Mouse (Mus musculus) NIH3T3 (cell line): ENCODE data around the gene Abr.
A peak's percentile ranks its signal among the peaks of the same experiment; 100 is the strongest.

Experiments
- DNase-seq: peaks from one replicate; pipeline ENCODE4 v3.0.0-alpha.2; 2012; ENCODE audit warnings: low read depth

Gene Abr

DNA sequence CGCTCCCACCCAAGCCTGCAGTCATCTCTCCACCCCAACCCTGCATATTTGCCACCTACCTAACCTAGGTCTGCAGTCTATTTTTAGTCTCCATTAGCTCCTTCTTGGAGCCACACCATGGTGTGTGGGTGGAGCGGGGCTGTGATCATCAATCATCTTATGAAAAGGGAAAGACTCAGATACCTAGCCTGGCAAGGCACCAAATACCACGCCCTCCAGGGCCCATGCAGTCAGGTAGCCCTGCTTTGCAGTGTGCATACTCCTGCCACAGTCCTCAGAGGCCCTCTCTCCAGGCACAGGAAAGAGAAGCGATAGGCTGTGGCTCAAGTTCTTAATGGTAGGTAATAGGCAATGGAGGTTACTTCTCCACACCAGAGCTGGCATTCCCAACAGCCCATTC, 128.9 kb downstream of the Abr start:
- DNase-seq: no peak

DNA sequence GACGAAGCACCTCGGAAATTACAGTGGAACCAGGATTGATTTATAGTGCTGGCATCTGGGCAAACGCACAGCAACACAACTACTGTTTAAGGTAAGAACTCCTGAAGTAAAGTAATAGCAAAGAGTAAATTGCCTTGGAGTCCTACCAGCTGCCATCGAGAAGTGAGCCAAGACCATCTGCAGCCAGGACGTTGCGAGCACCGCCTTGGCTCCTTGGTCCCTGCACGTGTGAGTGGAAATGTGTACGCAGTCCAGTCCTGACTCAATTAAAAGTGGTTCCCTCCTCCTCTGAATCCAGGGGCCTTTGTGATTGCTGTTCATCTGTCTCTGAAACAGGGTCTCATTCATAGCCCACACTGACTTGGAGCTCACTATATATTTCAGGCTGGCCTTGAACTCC, 130.3 kb downstream of the Abr start:
- no peak for DNase-seq

DNA sequence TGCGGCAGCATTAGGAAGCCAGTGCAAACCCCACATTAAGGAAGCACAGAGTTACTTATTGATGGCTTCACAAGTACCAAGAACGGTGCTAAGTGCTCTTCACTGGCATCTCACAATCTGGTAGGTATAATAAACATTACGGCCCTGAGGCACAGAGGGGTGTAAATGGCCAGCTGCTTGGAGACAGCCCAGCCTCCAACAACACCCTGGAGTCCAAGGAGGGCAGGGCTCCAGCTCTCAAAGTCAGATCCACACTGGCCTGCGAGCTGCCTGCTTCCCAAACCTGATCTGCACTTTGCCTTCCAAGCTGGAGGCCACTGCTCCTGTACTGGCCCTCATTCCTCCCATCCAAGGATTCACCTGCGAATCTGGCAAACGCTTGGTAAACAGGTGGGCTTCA, 132.7 kb downstream of the Abr start:
- no peak for DNase-seq

DNA sequence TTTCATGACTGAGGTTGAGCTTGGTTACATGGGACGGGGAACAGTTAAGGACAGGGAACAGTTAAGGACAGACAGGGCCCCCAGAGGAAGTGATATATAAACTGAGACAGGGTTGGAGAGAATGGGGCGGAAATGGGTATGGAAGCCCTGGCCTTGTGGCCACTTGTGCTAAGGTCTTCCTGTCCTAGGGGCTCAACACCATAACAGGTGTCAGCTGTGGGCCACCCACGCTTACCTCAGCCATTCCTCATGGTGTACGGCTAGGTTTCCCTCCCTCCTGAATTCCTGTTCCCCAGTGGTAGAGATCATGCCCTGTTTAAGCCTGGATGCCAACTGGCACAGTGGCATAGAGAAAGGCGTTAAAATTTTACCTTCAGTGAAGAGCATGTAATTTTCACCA, 135.1 kb downstream of the Abr start:
- DNase-seq: no peak

DNA sequence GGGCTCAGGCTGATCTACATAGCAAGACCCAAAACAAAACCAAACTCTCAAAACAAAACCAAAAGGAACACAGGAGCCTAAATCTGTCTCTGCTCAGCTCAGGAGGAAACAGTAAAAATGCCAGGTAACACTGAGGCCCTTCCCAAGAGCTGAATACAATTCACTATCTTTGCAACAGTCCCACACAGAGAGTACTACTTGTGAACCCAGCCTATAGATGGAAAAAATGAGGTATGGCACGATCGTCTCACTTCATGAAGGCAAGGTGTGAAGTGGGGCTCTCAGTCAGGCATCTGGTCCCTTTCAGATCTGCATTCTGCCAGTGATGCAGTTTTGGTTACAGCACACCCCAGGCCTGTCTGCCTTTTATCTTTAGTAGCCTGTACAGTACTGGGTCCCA, 138.1 kb downstream of the Abr start:
- no peak for DNase-seq

DNA sequence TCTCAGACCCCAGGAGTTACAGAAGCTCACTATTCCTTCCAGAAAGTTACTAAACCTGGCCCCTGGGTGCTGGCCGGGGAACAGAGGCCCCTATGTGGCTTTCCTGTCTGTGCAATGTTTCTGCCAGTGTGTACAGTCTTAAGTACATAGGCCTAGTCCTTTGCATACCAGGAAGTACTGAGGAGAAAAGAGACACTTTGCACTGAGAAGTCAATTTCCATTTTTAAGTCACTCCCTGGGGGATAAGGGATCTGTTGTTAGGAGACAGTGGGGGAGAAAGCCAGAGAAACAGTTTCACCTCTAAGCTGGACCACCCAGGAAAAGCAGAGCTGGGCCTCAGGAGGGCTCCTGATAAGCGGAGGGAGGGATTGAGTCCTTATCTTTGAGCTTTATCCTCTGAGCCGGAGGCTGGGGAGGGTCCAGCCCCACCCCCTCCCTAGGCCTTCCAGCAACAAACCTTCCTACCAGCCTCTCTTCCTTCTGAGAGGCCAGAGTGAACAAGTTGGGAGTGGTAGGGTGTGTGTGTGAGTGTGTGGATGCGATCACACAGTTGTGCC, 138.9 kb downstream of the Abr start:
- DNase-seq: no peak

DNA sequence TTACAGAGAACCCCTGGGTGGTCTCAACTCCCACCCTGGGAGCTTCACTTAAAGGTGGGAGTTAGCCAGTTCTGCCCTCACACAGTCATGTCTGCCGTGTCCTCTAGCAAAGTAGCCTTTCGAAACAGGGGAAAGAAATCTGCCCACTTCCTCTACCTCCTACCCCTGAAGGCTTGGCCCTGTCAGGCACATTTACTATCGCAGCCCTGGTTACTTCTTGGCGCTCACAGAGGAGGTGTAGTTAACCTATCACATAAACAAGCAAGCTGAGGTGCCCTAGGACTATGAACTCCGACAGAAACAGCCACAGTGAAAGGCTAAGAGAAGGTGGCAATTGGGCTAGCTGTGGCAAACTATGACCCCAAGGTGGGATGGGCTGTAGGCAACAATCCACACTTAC, 139.4 kb downstream of the Abr start:
- no peak for DNase-seq

DNA sequence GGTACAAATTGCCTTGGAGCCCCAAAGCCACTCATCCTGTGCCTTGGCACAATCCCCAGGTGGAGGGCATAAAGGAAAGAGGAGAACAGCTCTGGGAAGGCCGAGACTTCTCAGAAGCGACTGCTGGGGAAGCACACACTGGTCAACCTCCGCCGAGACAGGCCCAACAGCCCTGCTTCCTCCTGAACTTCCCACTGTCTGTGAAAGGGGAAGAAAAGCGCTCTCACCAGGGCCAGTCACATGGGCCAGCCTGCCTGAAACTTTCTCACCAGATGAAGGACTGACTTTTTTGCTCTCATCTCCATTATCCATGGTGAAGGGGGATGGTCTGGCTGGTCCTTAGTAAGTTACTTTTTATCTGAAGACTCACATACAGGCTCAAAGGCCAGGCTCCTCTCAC, 139.9 kb downstream of the Abr start:
- no peak for DNase-seq

DNA sequence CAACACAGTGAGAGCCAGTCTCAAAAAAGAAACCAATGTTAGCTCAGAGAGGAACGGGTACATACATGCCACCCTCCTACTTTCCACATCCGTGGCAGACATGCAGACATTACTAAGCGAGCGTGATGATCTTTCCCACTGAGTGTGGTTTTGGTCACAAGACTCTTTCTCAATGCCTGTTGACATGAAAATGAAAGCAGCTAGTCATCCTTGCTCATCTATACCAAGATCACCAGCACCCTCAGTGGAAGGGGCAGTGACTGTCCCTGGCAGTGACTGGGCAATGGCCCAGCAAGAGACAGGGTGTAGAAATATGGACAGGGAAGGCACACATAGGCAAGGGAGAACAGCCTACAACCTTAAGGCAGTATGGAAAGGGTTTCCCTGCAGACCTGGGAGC, 142.4 kb downstream of the Abr start:
- peak; percentile 67 for DNase-seq

DNA sequence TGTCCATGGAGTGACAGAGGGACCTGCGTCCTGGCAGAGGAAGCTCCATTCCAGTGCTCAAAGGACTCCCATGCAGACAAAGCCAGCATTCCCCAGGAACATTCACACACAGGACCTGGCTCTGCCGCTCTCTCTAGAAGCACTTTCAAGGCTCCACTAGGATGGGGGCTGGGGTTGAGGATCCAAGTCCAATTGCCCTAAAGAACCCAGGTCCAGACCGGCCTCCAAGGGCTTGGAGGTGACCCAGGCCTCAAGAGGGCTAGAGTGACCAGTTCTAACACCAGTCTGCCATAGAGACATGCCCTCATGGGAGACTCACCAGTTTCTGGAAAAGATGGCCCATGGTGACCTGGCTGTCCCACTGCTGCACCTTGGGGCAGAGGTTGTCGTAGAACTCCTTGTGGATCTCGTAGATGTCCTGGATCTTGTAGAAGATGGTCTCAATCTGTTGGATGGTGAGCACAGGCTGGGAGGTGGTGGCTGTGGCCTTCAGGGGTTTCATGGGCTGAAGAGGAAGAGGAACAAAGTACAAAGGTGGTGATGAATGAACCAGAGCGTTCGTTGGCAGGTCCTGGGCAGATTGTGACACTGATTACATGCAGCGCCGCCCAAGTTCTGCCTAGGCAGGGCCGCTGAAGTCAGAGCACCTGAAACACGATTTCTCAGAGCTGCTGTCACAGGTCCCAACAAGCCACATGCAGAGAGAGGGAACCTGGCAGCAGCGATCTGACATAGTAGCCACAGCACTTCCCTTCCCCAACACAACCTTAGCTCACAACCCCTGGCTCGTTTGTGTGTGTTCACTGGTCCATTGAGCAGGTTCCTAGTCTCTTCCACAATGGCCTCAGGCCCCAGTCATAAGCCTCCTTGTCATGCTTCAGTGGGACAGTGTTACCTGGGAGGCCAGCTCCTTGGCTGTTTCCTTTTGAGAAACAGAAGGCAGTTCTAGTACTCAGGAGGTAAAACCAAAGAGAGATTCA, 143.1 kb downstream of the Abr start:
- DNase-seq: no peak

DNA sequence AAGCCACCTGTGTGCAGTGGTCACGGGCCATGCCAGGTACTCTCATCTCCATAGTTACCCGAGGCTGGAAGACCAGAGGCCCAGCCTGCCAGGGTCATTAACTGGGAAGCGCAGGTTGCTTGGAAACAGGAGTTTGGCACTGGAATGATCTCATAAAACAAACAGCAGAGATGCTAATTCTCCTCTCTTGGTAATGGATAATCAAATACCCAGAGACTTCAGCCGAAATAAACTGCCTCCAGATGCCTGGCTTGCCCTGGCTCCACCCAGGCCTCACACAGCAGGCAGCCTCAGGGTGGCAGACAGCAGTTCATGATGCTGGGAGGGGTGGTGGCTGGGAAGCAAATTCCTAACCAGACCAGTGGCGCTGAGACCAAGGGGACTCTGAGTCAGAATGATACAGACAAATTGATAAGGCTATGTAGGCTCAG, 145.0 kb downstream of the Abr start:
- peak; percentile 57 for DNase-seq

DNA sequence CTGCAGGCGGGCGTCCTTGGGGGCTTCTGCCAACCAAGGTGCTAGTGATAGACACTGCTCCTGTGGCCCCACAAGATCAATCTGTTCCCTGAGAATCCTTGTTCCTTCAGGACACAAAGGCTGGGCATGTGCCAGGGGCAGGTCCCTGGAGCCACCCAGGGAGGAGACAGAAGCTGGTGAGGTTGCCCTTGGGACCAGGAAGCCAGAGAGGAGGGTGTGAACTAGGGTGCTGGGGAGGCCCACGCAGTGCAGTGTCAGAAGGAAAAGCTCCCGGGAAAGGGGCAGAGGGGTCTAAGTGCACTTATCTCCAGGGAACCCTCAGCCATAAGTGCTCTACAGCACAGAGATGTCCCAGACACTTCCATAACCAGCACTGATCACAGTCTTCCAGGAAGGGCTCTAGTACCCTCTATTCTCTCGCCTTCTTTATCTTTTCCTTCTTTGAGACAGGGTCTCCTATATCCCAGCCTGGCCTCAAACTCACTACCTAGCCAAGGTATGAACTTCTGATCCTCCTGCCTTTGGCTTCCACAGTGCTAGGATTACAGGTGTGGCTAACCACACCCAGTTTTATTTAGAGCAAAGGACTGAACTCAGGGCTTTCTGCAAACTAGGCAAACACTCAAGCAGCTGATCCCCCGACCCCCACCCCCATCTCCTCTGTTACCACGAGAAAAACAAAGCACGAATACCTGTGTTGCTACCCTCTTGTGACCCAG, 145.6 kb downstream of the Abr start:
- DNase-seq: no peak

DNA sequence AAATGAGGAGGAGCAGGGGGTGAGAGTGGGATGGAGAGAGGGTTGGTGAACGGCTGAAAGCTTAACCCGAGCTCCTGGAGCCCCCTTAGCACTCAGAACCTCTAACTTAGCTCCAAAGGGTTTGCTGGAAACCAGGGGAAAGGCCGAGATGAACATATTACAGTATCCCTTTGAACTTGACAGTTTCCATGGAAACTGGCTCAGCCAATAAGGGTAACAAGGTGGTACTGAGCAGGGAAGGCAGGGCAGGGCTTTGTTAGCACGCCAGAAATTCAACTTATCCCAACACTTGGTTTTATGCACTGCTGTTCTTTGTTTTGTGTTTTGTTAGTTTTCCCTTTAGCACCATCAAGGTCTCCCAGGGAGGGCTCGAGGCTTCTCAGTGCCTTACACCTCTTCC, 149.5 kb downstream of the Abr start:
- DNase-seq: no peak

DNA sequence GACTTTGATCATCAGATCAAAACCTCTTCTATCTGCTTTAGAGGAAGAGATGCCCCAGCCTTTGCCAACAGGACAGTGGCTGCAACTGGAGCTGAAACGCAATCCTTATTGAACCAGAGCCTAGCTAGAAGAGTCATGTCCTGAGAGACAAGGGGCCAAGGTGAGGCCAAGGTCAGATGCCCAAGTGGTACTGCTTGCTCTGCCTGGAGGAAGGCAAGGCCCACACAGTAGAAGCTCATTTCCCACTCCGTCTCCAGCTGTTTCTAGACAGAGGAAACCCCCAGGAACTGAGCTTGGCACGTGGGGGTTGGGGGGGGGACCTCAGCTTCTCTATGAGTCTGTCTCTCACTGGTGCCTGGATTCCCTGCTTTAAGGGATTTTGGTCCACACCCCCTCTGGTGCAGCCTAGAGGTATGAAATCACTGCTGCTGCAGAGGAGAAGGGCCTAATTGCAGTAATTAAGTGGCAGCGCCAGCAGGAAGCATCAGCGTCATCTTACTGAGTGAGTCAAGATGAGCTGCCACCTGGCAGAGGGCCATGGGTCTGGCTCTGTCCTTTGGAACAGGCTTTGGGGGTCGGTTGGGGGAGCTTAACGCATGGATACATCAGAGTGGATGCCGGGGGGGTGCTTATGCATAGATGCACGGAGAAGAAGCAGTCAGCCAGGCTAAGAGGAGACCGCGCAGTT, 152.7 kb downstream of the Abr start:
- peak; percentile 78 for DNase-seq

DNA sequence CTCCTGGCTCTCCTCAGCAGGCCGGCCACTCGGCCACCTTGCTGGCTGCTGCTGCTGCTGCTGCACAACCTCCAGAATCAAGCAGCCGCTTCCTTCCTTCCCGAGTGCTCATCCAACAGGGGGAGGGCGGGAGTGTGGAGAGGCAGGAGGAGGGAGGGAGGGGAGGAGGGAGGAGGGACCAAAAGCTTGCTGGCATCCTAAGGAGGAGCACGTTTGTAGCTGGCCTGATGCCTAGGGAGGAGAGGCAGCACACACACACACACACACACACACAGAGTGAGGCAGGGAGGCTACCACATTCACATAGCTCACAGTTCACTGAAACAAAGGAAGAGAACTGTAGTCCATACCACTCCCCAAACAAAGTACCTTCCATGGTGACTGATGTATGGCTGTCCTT, 153.8 kb downstream of the Abr start:
- peak; percentile 88 for DNase-seq

DNA sequence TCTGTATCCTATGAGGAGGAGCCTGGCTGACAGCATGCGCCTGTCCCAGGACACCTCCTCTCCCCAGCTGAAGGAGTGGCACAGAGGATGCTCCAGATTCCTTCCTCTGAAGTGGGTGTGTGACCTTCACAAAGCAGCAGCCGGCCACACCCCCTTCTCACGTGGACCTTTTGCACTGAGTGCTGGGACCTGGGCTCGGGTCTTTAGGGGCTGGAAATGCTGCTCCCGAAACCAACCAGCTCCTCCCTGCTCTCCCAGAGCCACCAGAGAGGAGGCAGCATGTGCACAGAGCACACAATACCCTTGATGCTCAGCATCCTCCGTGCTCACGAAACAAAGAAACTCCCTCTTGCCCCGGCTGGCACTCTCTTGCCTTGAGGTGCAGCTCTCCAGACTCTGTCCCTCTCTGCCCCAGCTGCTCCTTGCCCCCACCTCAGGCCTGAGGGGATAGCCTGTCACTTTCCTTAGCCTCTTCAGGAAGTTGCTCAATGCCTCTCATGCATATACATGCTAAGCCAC, 154.6 kb downstream of the Abr start:
- no peak for DNase-seq

DNA sequence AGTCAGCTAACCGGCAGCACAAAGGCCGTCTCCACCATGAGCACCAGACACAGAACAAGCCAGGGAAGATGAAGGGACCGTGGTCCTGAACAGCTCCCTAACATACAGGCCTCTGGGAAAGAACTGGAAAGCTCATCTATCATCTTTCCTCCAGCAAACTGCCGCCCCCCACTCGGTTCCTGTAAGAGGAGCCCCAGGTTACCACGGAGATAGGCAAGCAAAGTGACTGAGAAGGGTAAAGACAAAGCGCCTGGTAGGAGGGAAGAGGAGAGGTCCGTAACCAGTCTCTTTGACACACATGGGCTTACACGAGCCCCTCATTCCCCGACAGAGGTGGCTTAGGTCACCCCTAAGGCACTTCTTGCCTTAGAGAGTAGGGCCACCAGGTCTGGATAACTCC, 155.0 kb downstream of the Abr start:
- DNase-seq: no peak

DNA sequence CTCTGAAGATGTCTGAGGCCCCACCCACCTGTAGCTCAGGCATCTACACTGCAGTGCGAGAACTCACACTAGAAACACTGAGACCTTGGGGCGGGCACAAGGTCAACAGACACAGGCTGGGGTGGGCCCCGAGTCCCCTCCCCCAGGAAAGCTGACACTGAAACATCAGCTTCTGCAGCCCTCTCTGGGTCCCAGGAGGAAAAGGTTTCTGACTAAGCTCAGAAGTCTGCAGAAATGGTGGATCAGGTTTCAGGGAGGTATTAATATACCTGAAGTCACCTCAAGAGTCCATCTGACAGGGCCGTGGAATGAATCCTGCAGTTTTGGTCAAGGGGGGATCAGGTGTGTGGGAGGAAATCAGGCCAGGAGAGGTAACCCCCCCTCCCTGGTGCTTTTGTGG, 156.2 kb downstream of the Abr start:
- no peak for DNase-seq

DNA sequence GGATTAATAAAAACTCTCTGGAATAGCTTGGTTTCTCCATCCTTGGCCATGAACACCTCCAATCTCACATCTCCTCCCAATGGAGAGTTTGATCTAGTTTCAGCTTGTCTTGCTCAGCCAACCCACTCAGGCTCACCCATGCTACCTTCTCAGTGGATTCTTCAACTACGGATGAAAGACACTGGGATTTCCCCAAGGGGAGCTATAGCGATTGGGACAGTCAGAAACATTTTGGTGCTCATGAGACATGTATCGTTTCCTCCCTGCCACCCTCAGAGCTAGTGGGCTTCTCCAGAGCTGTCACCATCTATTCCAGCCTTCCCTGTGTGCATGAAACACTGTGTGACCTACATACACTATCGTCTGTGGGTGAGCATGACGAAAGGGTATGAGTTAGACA, 160.4 kb downstream of the Abr start:
- DNase-seq: no peak

DNA sequence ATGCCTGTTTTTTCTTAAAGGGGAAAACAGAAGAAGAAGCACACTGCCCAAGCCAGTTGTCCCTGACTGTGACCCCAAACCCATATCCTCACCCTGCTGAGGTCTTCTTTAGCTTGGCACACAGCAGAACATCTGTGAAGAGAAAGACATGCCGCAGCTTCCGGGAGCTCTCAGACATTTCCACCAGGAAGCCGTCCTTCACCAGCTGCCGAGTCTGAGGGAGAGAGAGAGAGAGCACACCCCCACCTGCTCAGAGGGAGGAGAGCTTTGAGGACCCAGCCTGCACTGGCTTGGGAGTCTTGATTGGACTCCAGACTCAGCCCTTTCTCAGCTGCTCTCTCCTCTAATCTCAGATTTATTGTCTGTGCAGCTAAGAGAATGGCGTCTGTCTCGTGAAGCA, 160.9 kb downstream of the Abr start:
- no peak for DNase-seq

DNA sequence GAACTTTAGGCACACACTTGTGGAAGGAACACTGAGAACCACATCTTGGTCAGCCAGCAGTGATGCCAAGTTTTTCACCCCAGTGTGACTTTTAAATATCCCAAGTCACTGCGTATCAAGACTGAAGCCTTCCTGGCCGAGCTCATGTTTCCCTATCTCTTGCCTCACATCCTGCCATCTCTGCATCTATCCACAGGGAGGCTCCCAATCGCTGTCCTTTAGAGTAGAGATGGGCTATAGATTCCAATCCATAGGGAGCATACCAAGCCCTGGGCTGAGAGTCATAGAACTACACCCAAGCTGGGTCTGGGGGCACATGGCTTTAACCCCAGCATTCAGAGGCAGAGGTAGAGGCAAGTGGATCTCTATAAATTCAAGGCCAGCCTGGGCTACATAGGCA, 162.6 kb downstream of the Abr start:
- no peak for DNase-seq

DNA sequence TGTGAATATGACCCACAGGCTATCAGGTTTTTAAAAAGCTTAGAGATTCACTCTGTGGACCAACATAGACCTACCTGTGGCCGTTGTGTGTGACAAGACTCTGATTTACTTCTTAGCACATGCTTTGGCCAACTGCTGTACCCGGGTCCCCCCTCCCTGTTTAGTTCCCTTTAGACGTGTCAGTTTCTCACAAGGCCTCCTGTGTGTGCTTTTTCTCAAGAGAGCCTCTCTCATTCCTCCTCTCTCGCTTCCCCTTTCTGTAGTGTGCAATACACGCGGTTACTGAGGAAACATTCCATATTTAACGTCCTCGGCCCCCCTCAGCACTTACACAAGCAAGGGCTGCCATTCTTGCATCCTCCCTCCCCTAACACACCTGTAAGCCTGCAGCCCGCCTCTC, 163.4 kb downstream of the Abr start:
- DNase-seq: no peak
